Mouse (Mus musculus) heart, adult 2 months (tissue): ENCODE measurements at regions not wholly inside any gene's neighbourhood (a gene's known extent, or its start where the extent isn't known, plus 50 kb on each side); places are given as distances from the start of the nearest gene placed in this dataset.

Source experiments
- CTCF ChIP-seq: fragments of 200-600 bp; IDR thresholded peaks from 2 replicates; pipeline ENCODE4 v1.8.1; 2022; ENCODE audit warnings: antibody characterized with exemption, mild to moderate bottlenecking, moderate library complexity
- POLR2A ChIP-seq: fragments of 200-500 bp; IDR thresholded peaks from 2 replicates; pipeline ENCODE4 v1.6.1; 2011; ENCODE audit warnings: mild to moderate bottlenecking, low read depth, low read length, control low read depth; ENCODE audit not compliant: insufficient read depth

- TF ChIP-seq POLR2A, result no peak
- TF ChIP-seq CTCF, result no peak
Observed at GRCm38 (mm10) chr4:55179456-55179855, 170.4 kb upstream of the Rad23b start.
